Mouse (Mus musculus) ES-Bruce4 (cell line): ENCODE data around the gene Iars. TPM values are rescaled to one million over a fixed set of nuclear protein-coding genes. Genes with fewer than 3 reads are reported as not detected.

Experiments used
- H3K27ac ChIP-seq: 2 replicates; pipeline ENCODE4 v1.5.1; 2012; ENCODE audit warnings: low read length, inconsistent platforms; ENCODE audit not compliant: insufficient read depth
- H3K27me3 ChIP-seq: 2 replicates; pipeline ENCODE4 v1.6.1; 2012; ENCODE audit warnings: mild to moderate bottlenecking, low read length, inconsistent platforms; ENCODE audit not compliant: control insufficient read depth, poor library complexity, insufficient read depth, severe bottlenecking
- H3K36me3 ChIP-seq: 2 replicates; pipeline ENCODE4 v1.6.1; 2012; ENCODE audit warnings: inconsistent platforms, mild to moderate bottlenecking, low read length, moderate library complexity; ENCODE audit not compliant: control insufficient read depth, poor library complexity, insufficient read depth, severe bottlenecking
- H3K4me1 ChIP-seq: one replicate; pipeline ENCODE4 v1.8.1; 2011; ENCODE audit warnings: low read length; ENCODE audit not compliant: control insufficient read depth, insufficient read depth
- H3K4me3 ChIP-seq: 2 replicates; pipeline ENCODE4 v1.5.1; 2011; ENCODE audit warnings: low read depth, mild to moderate bottlenecking, low read length
- H3K9ac ChIP-seq: 2 replicates; pipeline ENCODE4 v1.6.1; 2012; ENCODE audit warnings: low read depth, mild to moderate bottlenecking, inconsistent platforms; ENCODE audit not compliant: poor library complexity, severe bottlenecking
- H3K9me3 ChIP-seq: replicated peaks from 2 replicates; pipeline ENCODE4 v1.6.1; 2012; ENCODE audit warnings: mild to moderate bottlenecking, low read length, inconsistent platforms; ENCODE audit not compliant: control insufficient read depth, poor library complexity, insufficient read depth, severe bottlenecking
- CTCF ChIP-seq: IDR thresholded peaks from one replicate; pipeline ENCODE4 v1.8.1; 2011; ENCODE audit warnings: low read depth, low read length
- EP300 ChIP-seq: IDR thresholded peaks from 2 replicates; pipeline ENCODE4 v1.6.1; 2011; ENCODE audit warnings: low read depth, low read length; ENCODE audit not compliant: insufficient read depth
- POLR2A ChIP-seq: IDR thresholded peaks from one replicate; pipeline ENCODE4 v1.8.1; 2011; ENCODE audit warnings: low read length; ENCODE audit not compliant: insufficient read depth
- polyA plus RNA-seq: library from polyadenylated mRNA; stranded (reverse); fragments of >200 nt; gene quantifications from 2 replicates; pipeline ENCODE4 v1.2.4, GENCODE M21; 2011; ENCODE audit warnings: low read depth; ENCODE audit not compliant: missing spikeins, insufficient read depth, insufficient read length

The Iars gene
- polyA plus RNA-seq, 1 experiment, result 263 TPM

GRCm38 (mm10) chr13:49682233-49682846 lies 440 bp downstream of the Iars start:
- Histone ChIP-seq H3K9ac (peak overlapping the region; percentile 87), H3K4me1 (peaks cover 2% of the 10 kb centered on the region), H3K27ac (peak overlapping the region; percentile 49), H3K9me3 (no peaks in the 10 kb centered on the region), H3K36me3 (peaks cover 5% of the 10 kb centered on the region), H3K4me3 (peak overlapping the region; percentile 99), H3K27me3 (no peaks in the 10 kb centered on the region)
- TF ChIP-seq CTCF (no peak), POLR2A (no peak), EP300 (no peak)

- H3K27ac ChIP-seq, result peak overlapping the region; percentile 75
- H3K9ac ChIP-seq, result peak overlapping the region; percentile 87
- H3K9me3 ChIP-seq, result no peaks in the 10 kb centered on the region
- TF ChIP-seq POLR2A (no peak), CTCF (no peak), EP300 (no peak)
- peaks cover 22% of the 10 kb centered on the region for H3K36me3 ChIP-seq
- H3K4me3 ChIP-seq, result peak overlapping the region; percentile 43; the same call in 1 of the 2 replicates
- no peaks in the 10 kb centered on the region for H3K27me3 ChIP-seq
- peaks cover 2% of the 10 kb centered on the region for H3K4me1 ChIP-seq
Observed at GRCm38 (mm10) chr13:49684266-49684665, 2.4 kb downstream of the Iars start.

- Histone ChIP-seq H3K4me3 (no peak overlapping the region), H3K36me3 (peaks cover 56% of the 10 kb centered on the region)
Observed at GRCm38 (mm10) chr13:49691056-49691455, 9.2 kb downstream of the Iars start.

GRCm38 (mm10) chr13:49703216-49703779 lies 21.4 kb downstream of the Iars start:
- H3K4me3 ChIP-seq, result no peak overlapping the region
- TF ChIP-seq CTCF, result no peak
- no peak for TF ChIP-seq EP300
- TF ChIP-seq POLR2A, result no peak
- no peak overlapping the region for H3K9ac ChIP-seq
- no peaks in the 10 kb centered on the region for H3K9me3 ChIP-seq
- H3K27me3 ChIP-seq, result no peaks in the 10 kb centered on the region
- peaks cover 9% of the 10 kb centered on the region for H3K4me1 ChIP-seq
- peaks cover 70% of the 10 kb centered on the region for H3K36me3 ChIP-seq
- no peak overlapping the region for H3K27ac ChIP-seq

More at GRCm38 (mm10) chr13:49691056-49691455, 9.2 kb downstream of the Iars start:
- no peak overlapping the region for H3K9ac ChIP-seq
- no peaks in the 10 kb centered on the region for H3K9me3 ChIP-seq
- no peaks in the 10 kb centered on the region for H3K4me1 ChIP-seq
- H3K27me3 ChIP-seq, result no peaks in the 10 kb centered on the region
- no peak for TF ChIP-seq EP300
- no peak for TF ChIP-seq POLR2A
- no peak for TF ChIP-seq CTCF
- no peak overlapping the region for H3K27ac ChIP-seq

- TF ChIP-seq EP300, result no peak
- TF ChIP-seq POLR2A, result no peak
- TF ChIP-seq CTCF, result no peak
- Histone ChIP-seq H3K36me3 (peaks cover 88% of the 10 kb centered on the region), H3K4me1 (peaks cover 9% of the 10 kb centered on the region), H3K9ac (no peak overlapping the region), H3K4me3 (no peak overlapping the region), H3K27ac (peak overlapping the region; percentile 46), H3K9me3 (no peaks in the 10 kb centered on the region), H3K27me3 (no peaks in the 10 kb centered on the region)
Observed at GRCm38 (mm10) chr13:49706032-49706690, 24.3 kb downstream of the Iars start.

- Histone ChIP-seq H3K27me3 (no peaks in the 10 kb centered on the region), H3K36me3 (peaks cover 84% of the 10 kb centered on the region), H3K27ac (no peak overlapping the region), H3K4me3 (no peak overlapping the region), H3K4me1 (peaks cover 9% of the 10 kb centered on the region), H3K9ac (no peak overlapping the region), H3K9me3 (no peaks in the 10 kb centered on the region)
- no peak for TF ChIP-seq CTCF
- TF ChIP-seq POLR2A, result no peak
- TF ChIP-seq EP300, result no peak
Observed at GRCm38 (mm10) chr13:49708311-49708710, 26.4 kb downstream of the Iars start.
